Mouse (Mus musculus): ENCODE measurements at regions not wholly inside any gene's neighbourhood (a gene's known extent, or its start where the extent isn't known, plus 50 kb on each side); places are given as distances from the start of the nearest gene placed in this dataset.

DNA sequence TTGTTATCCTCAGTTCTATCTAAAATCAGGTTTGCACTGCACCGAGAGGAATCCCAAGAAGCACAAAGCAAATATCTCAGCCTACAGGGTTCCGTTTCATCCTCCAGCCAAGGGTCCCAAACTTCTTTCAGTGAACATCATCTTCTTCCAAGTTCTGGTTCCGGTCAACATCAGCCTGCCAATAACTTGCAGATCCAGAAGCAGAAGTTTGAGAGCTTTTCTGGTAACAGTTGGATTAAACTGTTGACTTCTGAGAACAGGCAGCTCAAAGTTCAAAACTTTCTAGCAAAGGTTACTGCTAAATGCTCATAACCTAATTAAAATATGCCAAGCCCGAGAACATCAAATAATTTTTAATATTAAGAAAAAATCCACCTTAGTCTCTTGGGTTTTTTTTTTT lies 237.0 kb upstream of the Gm37988 start:
- ATAC-seq (ENCODE audit: low FRiP score, low read depth): no peak
- Histone ChIP-seq H3K9me3 (no peaks in the 10 kb centered on the region), H3K4me1 (peaks cover 2% of the 10 kb centered on the region; the same call in 1 of the 2 replicates), H3K36me3 (no peaks in the 10 kb centered on the region), H3K4me2 (replicated peaks) (no peak overlapping the region), H3K4me3 (no peak overlapping the region), H3K9ac (replicated peaks) (no peak overlapping the region), H3K27ac (replicated peaks) (no peak overlapping the region), H3K27me3 (no peaks in the 10 kb centered on the region)
- whole genome bisulfite sequencing: 81% methylated on average over 4 of the region's 4 CpGs

DNA sequence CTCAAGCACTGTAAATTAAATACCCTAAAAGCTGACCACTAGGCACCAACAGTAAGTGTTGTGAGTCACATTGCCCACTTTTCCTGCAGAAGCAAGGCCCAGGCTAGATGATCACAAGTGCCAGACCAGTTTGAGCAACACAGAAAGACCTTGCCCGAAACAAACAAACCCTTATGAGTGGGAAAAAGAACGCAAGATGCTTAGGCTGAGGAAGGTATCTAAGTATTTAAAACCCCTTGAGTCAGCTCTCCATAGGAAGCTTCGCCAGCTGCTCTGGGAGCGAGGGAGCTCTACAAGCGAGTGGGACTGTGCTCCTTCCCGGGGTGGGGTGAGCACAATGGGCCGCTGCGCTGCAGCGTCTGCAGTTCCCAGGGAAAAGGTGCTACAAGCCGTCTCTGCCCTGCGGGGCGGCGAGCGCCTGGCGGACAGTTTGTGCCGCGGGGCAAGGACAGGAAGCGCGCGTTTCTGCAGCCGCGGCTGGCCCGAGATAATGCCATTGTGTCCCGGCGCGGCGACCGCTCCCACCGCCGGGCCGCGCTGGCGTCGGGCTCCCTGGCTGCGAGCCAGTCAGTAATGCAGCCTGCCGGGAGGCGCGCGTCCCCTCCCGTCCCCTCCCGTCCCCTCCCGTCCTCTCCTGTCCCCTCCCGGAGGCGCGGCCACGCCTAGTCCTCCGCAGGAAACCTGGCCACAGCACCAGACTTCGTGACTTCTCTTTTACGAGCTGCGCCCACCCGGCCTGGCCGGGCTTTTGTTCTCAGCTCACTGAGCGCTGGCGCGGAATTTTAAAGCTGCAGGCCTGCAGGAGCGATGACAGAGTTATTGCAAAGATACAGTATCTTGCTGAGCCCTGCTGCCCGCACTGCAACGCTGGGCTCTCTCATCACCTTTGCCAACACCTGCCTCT lies 236.1 kb upstream of the Gm37988 start:
- Histone ChIP-seq H3K27me3 (no peaks in the 10 kb centered on the region), H3K4me2 (replicated peaks) (peak overlapping the region; percentile 75), H3K27ac (replicated peaks) (peak overlapping the region; percentile 91), H3K9ac (replicated peaks) (peak overlapping the region; percentile 81), H3K36me3 (no peaks in the 10 kb centered on the region), H3K4me1 (peaks cover 2% of the 10 kb centered on the region; the same call in 1 of the 2 replicates), H3K9me3 (no peaks in the 10 kb centered on the region), H3K4me3 (peak overlapping the region; percentile 57)
- ATAC-seq (ENCODE audit: low FRiP score, low read depth): peak; percentile 98
- under 1% methylated on average over 51 of the region's 58 CpGs for WGBS

DNA sequence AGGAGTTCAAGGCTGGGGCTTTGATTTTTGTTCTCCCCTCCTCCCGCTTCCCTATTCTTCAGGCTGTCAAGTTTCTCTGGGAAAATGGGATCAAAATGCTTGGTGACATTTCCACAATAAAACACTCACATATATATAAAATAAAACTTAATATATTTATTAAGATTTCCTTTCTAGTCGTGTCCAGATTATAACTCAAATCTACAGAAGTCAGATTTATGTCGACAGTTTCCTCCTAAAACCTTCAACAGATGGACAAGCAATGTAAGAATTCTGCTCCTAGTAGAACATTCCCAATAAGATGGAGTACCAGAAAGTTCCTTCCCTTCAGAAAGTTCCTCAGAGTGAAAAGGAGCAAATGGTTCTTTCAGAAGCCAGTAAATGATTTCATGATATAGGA lies 235.4 kb upstream of the Gm37988 start:
- Histone ChIP-seq H3K27ac (replicated peaks) (peak overlapping the region; percentile 91), H3K4me1 (peaks cover 2% of the 10 kb centered on the region; the same call in 1 of the 2 replicates), H3K36me3 (no peaks in the 10 kb centered on the region), H3K27me3 (no peaks in the 10 kb centered on the region), H3K9ac (replicated peaks) (peak overlapping the region; percentile 81; the same call in 1 of the 2 replicates), H3K9me3 (no peaks in the 10 kb centered on the region), H3K4me3 (peak overlapping the region; percentile 57), H3K4me2 (replicated peaks) (peak overlapping the region; percentile 75)
- no peak for ATAC-seq (ENCODE audit: low FRiP score, low read depth)
- 34% methylated on average over 3 of the region's 3 CpGs for WGBS

DNA sequence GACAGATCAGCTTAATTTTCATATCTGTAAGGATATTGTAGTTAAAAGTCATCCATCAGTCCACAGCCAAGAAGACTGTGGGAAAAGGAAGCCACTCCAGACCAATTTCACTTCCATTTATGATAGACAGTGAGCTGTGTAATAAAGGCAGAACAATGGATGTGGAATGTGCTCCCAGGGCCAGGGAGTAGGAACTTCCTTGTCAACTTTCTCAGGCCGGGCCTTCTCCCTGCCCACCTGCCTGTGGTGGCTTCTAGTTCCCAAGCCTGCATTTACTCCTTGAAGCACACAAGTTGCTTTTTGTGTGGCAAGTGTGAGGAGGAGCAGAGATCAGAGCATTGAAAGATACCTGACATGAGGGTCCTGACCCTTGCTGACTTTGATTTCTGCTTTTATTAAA lies 233.6 kb upstream of the Gm37988 start:
- no peaks in the 10 kb centered on the region for H3K36me3 ChIP-seq
- H3K27me3 ChIP-seq: no peaks in the 10 kb centered on the region
- no peaks in the 10 kb centered on the region for H3K9me3 ChIP-seq
- peaks cover 2% of the 10 kb centered on the region; the same call in 1 of the 2 replicates for H3K4me1 ChIP-seq
- ATAC-seq (ENCODE audit: low FRiP score, low read depth): no peak
- no peak overlapping the region for H3K27ac ChIP-seq (replicated peaks)
- no peak overlapping the region for H3K9ac ChIP-seq (replicated peaks)
- 76% methylated on average over 1 of the region's 1 CpGs for WGBS
- no peak overlapping the region for H3K4me2 ChIP-seq (replicated peaks)
- H3K4me3 ChIP-seq: no peak overlapping the region

GRCm38 (mm10) chr1:4576957-4577356 lies 230.7 kb upstream of the Gm37988 start:
- no peaks in the 10 kb centered on the region for H3K36me3 ChIP-seq
- H3K4me1 ChIP-seq: no peaks in the 10 kb centered on the region
- WGBS: 62% methylated on average over 1 of the region's 1 CpGs
- H3K9ac ChIP-seq (replicated peaks): no peak overlapping the region
- no peak overlapping the region for H3K4me3 ChIP-seq
- H3K4me2 ChIP-seq (replicated peaks): no peak overlapping the region
- no peaks in the 10 kb centered on the region for H3K9me3 ChIP-seq
- H3K27ac ChIP-seq (replicated peaks): no peak overlapping the region
- no peak for ATAC-seq (ENCODE audit: low FRiP score, low read depth)
- no peaks in the 10 kb centered on the region for H3K27me3 ChIP-seq

DNA sequence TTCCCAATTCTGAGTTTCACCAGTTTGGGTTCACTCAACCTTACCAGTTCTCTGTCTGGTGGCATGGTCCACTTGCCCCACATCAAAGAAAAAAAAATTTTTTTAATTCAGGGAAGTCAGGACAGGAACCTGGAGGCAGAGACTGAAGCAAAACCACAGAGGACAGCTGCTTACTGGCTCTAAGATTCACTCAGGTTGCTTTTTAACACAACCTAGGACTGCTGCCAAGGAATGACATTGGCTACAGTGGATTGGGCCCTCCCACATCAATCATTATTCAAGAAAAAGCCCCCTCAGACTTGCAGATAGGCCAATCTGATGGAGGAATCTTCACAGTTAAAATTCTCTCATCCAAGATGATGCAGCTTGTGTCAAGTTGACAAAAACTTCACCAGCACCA lies 225.2 kb upstream of the Gm37988 start:
- Histone ChIP-seq H3K4me3 (no peak overlapping the region), H3K36me3 (no peaks in the 10 kb centered on the region), H3K27ac (replicated peaks) (no peak overlapping the region), H3K4me1 (no peaks in the 10 kb centered on the region), H3K9ac (replicated peaks) (no peak overlapping the region), H3K27me3 (no peaks in the 10 kb centered on the region), H3K9me3 (no peaks in the 10 kb centered on the region), H3K4me2 (replicated peaks) (no peak overlapping the region)
- ATAC-seq (ENCODE audit: low FRiP score, low read depth): no peak

DNA sequence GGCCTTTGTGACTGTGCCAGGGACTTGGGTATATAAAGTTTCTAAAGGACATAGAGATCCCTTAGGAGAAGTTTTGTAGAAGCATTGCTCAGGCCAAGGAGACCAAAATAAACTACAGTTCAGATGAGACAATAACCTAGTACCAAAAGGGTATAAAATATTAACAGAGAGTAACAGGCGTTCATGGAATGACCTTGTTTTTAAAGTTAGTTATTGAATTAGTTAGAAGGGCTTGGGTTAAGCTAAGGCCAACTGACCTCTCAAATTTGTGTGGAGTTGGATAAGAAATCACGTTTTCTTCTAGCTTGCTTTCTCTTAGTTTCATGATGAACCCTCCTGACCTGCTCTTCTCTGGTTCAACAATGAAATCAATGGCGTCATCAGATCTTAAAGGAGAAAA lies 209.8 kb upstream of the Gm37988 start:
- no peaks in the 10 kb centered on the region for H3K36me3 ChIP-seq
- 81% methylated on average over 3 of the region's 3 CpGs for WGBS

DNA sequence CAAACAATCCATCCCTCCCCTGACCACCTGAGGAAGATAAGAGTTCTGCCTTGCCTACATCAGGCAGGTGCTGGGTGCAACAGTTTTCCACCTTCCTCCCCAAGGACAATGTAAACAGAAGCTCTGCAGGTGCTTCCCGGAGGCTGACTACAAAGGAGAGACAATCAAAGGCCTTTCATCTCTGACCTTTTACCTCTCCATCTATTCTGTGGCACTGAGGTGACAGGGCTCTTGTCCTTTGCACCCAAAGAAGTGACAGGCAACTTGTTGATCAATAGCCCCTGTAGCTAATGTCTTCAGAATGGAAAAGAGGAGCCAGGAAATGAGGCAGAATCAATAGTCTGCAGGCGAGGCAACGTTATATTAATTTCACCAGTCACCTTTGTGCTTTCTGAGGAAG lies 209.3 kb upstream of the Gm37988 start:
- no peak overlapping the region for H3K9ac ChIP-seq (replicated peaks)
- no peak for ATAC-seq (ENCODE audit: low FRiP score, low read depth)
- no peaks in the 10 kb centered on the region for H3K27me3 ChIP-seq
- no peaks in the 10 kb centered on the region for H3K36me3 ChIP-seq
- H3K4me3 ChIP-seq: no peak overlapping the region
- no peaks in the 10 kb centered on the region for H3K4me1 ChIP-seq
- H3K9me3 ChIP-seq: no peaks in the 10 kb centered on the region
- no peak overlapping the region for H3K4me2 ChIP-seq (replicated peaks)
- WGBS: 61% methylated on average over 3 of the region's 3 CpGs
- H3K27ac ChIP-seq (replicated peaks): no peak overlapping the region

More for the DNA sequence above, 209.8 kb upstream of the Gm37988 start:
- no peak overlapping the region for H3K9ac ChIP-seq (replicated peaks)
- H3K4me1 ChIP-seq: no peaks in the 10 kb centered on the region
- H3K9me3 ChIP-seq: no peaks in the 10 kb centered on the region
- no peaks in the 10 kb centered on the region for H3K27me3 ChIP-seq
- no peak overlapping the region for H3K4me2 ChIP-seq (replicated peaks)
- H3K4me3 ChIP-seq: no peak overlapping the region
- no peak overlapping the region for H3K27ac ChIP-seq (replicated peaks)
- ATAC-seq (ENCODE audit: low FRiP score, low read depth): no peak

GRCm38 (mm10) chr1:4602386-4602785 lies 205.3 kb upstream of the Gm37988 start:
- H3K27ac ChIP-seq (replicated peaks): no peak overlapping the region
- no peak overlapping the region for H3K9ac ChIP-seq (replicated peaks)
- no peak for ATAC-seq (ENCODE audit: low FRiP score, low read depth)
- no peaks in the 10 kb centered on the region for H3K36me3 ChIP-seq
- WGBS: 94% methylated on average over 3 of the region's 3 CpGs
- no peaks in the 10 kb centered on the region for H3K27me3 ChIP-seq
- no peak overlapping the region for H3K4me2 ChIP-seq (replicated peaks)
- no peaks in the 10 kb centered on the region for H3K9me3 ChIP-seq
- no peak overlapping the region for H3K4me3 ChIP-seq
- H3K4me1 ChIP-seq: no peaks in the 10 kb centered on the region

- no peak for ATAC-seq (ENCODE audit: low FRiP score, low read depth)
- Histone ChIP-seq H3K9me3 (no peaks in the 10 kb centered on the region), H3K27ac (replicated peaks) (no peak overlapping the region), H3K27me3 (no peaks in the 10 kb centered on the region), H3K4me2 (replicated peaks) (no peak overlapping the region), H3K36me3 (no peaks in the 10 kb centered on the region), H3K4me1 (no peaks in the 10 kb centered on the region), H3K9ac (replicated peaks) (no peak overlapping the region), H3K4me3 (no peak overlapping the region)
- WGBS: 45% methylated on average over 2 of the region's 2 CpGs
These were observed 198.9 kb upstream of the Gm37988 start for GRCm38 (mm10) chr1:4608824-4609223.

DNA sequence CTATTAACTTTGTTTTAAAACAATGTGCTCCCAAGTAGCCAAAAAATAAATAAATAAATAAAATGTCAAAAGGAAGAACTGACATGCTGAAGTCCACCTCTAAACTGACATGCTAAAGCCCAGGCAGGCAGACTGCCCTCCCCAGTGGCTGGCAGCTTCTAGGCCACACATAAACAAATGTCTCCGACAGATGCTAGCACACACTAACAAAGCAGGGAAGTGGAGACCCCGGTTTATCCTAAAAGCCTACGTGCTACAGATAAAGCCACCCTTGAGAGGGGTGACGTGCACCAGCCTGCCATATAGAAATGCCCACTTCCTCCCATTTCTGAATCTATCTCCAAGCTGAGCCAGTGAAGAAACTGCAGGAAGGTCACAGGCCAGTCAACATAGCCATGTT lies 194.4 kb upstream of the Gm37988 start:
- Histone ChIP-seq H3K4me1 (no peaks in the 10 kb centered on the region), H3K27me3 (no peaks in the 10 kb centered on the region), H3K9me3 (no peaks in the 10 kb centered on the region), H3K9ac (replicated peaks) (no peak overlapping the region), H3K36me3 (no peaks in the 10 kb centered on the region), H3K27ac (replicated peaks) (no peak overlapping the region), H3K4me3 (no peak overlapping the region), H3K4me2 (replicated peaks) (no peak overlapping the region)
- 74% methylated on average over 4 of the region's 4 CpGs for WGBS
- no peak for ATAC-seq (ENCODE audit: low FRiP score, low read depth)

- 100% methylated on average over 1 of the region's 1 CpGs for WGBS
- ATAC-seq (ENCODE audit: low FRiP score, low read depth): no peak
These were observed 192.4 kb upstream of the Gm37988 start for GRCm38 (mm10) chr1:4615286-4615685.

More at GRCm38 (mm10) chr1:4615286-4615685, 192.4 kb upstream of the Gm37988 start:
- Histone ChIP-seq H3K4me2 (replicated peaks) (no peak overlapping the region), H3K27ac (replicated peaks) (no peak overlapping the region), H3K4me3 (no peak overlapping the region), H3K9me3 (no peaks in the 10 kb centered on the region), H3K4me1 (no peaks in the 10 kb centered on the region), H3K9ac (replicated peaks) (no peak overlapping the region), H3K36me3 (no peaks in the 10 kb centered on the region), H3K27me3 (no peaks in the 10 kb centered on the region)

All from midbrain, embryonic 12.5 days (tissue).